In genomic region chr11:109891989-109892386, GRCm38 (mm10) we compare ENCODE assay signal across 8 mouse cellular contexts.
DNase-seq lines count a peak whose midpoint lies in the region; ATAC-seq lines count a peak whose summit lies in the region.

No protein-coding gene starts in this region.

- H3K4me3 ChIP-seq in lung, embryonic 15.5 days: no peak overlapping the region

- no peaks in the 10 kb centered on the region for H3K27me3 ChIP-seq in lung, embryonic 15.5 days

- no peak overlapping the region for H3K4me2 ChIP-seq in lung, embryonic 15.5 days

- peak; percentile 82; the same call in 1 of the 2 replicates for ATAC-seq in lung, embryonic 15.5 days (ENCODE audit: borderline replicate concordance, extremely low read depth, low FRiP score, low TSS enrichment)
- peak; percentile 48; the same call in 1 of the 2 replicates for ATAC-seq in neutrophil, adult 5-6 weeks (ENCODE audit: extremely low read depth, insufficient number of reproducible peaks, low FRiP score, poor library complexity, severe bottlenecking)

- 60% methylated on average over 4 of the region's 4 CpGs for WGBS in lung, embryonic 15.5 days

- H3K9ac ChIP-seq in lung, embryonic 15.5 days: no peak overlapping the region

- no peaks in the 10 kb centered on the region for H3K9me3 ChIP-seq in lung, embryonic 15.5 days

- no peaks in the 10 kb centered on the region for H3K36me3 ChIP-seq in lung, embryonic 15.5 days

- H3K4me1 ChIP-seq in lung, embryonic 15.5 days: no peaks in the 10 kb centered on the region

- DNase-seq in frontal cortex, adult 2 months (ENCODE audit: extremely low spot score in 1 of 2, low spot score in 1 of 2): peak; percentile 4 to 52
- DNase-seq in frontal cortex, postnatal 14 days (ENCODE audit: low spot score in 2 of 2): no peak
- DNase-seq in lung, adult 18-20 months: no peak
- peak; percentile 68 to 84 for DNase-seq in heart, adult 9 months (ENCODE audit: low spot score in 2 of 2)
- no peak for DNase-seq in cerebellum, adult 8-10 months
- no peak for DNase-seq in adrenal gland, adult 18-20 months (ENCODE audit: low spot score in 2 of 2)

- no peak overlapping the region for H3K27ac ChIP-seq in lung, embryonic 15.5 days

Comparison
In these comparisons a context has a peak if more than half of its experiments do, and no peak if none do; other contexts are left out.
1. DNase-seq: peak in frontal cortex, adult 2 months (2 of 2) and heart, adult 9 months (2 of 2); none in frontal cortex, postnatal 14 days (0 of 2), lung, adult 18-20 months (0 of 2), cerebellum, adult 8-10 months (single experiment) and adrenal gland, adult 18-20 months (0 of 2).